Mouse (Mus musculus): Measurements from ENCODE around the gene Bdkrb1. TPM values are rescaled to one million over a fixed set of nuclear protein-coding genes. Genes with fewer than 3 reads are reported as not detected.

The Bdkrb1 gene
- polyA plus RNA-seq, 1 experiment from 2014 or later: 0.37 TPM

DNA sequence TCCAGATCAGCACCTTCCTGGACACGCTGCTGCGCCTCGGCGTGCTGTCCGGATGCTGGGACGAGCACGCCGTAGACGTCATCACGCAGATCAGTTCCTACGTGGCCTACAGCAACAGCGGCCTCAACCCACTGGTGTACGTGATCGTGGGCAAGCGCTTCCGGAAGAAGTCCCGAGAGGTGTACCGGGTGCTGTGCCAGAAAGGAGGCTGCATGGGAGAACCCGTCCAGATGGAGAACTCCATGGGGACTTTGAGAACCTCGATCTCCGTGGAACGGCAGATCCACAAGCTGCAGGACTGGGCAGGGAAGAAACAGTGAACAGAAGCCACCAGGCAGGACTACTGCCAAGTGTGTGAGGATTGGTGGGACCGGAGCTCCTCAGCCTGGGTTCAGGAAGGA, 10.5 kb upstream of the Bdkrb1 start:
- ATAC-seq: no peak
- no peaks in the 10 kb centered on the region for H3K36me3 ChIP-seq (ENCODE audit: insufficient read depth, low read length)
- no peak overlapping the region for H3K4me3 ChIP-seq (ENCODE audit: low read depth, low read length)
- no peak overlapping the region for H3K9ac ChIP-seq (replicated peaks; ENCODE audit: low read depth)
- H3K27ac ChIP-seq (ENCODE audit: low read length): no peak overlapping the region
- 96% methylated on average over 23 of the region's 23 CpGs for WGBS
- DNase-seq (ENCODE audit: low spot score): no peak
- H3K9me3 ChIP-seq (ENCODE audit: low read length): no peaks in the 10 kb centered on the region
- H3K27me3 ChIP-seq (replicated peaks; ENCODE audit: insufficient read depth, low read length): no peaks in the 10 kb centered on the region
- no peak overlapping the region for H3K4me2 ChIP-seq (replicated peaks; ENCODE audit: low read depth, low read length)
- H3K4me1 ChIP-seq (ENCODE audit: insufficient read depth, low read depth, low read length): no peaks in the 10 kb centered on the region
- no peak for TF ChIP-seq CTCF (IDR thresholded peaks at IDR 0.05)
- TF ChIP-seq EP300 (IDR thresholded peaks at IDR 0.05): no peak

DNA sequence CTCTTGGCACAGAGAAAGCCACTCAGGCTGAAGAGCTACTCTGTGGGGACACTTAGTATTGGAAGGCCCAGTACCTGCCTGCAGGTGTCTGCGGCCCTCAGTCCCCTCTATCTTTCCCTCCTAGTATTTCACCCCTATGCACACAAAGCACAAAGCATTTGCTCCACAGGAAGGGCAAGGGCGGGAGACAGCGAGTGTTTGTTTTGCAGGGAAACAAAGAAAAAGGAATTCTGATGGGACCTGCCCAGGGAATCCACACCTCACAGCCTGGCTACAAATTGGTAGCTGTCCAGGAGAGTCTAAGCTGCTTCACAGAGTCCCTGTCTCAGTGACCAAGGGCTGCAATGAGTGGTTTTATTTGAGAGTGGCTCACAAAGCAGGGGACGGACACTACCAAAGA, 9.4 kb upstream of the Bdkrb1 start:
- no peak for TF ChIP-seq EP300 (IDR thresholded peaks at IDR 0.05)
- TF ChIP-seq CTCF (IDR thresholded peaks at IDR 0.05): no peak
- Histone ChIP-seq H3K9me3 (ENCODE audit: low read length) (no peaks in the 10 kb centered on the region), H3K36me3 (ENCODE audit: insufficient read depth, low read length) (no peaks in the 10 kb centered on the region), H3K27ac (ENCODE audit: low read length) (no peak overlapping the region), H3K27me3 (replicated peaks; ENCODE audit: insufficient read depth, low read length) (no peaks in the 10 kb centered on the region), H3K9ac (replicated peaks; ENCODE audit: low read depth) (no peak overlapping the region), H3K4me1 (ENCODE audit: insufficient read depth, low read depth, low read length) (no peaks in the 10 kb centered on the region), H3K4me2 (replicated peaks; ENCODE audit: low read depth, low read length) (no peak overlapping the region), H3K4me3 (ENCODE audit: low read depth, low read length) (no peak overlapping the region)
- 48% methylated on average over 4 of the region's 4 CpGs for WGBS
- DNase-seq (ENCODE audit: low spot score) (no peak), ATAC-seq (no peak)

GRCm38 (mm10) chr12:105597135-105597534, 5.8 kb upstream of the Bdkrb1 start:
- Histone ChIP-seq H3K4me1 (ENCODE audit: insufficient read depth, low read depth, low read length) (no peaks in the 10 kb centered on the region), H3K4me2 (replicated peaks; ENCODE audit: low read depth, low read length) (no peak overlapping the region), H3K27ac (ENCODE audit: low read length) (no peak overlapping the region), H3K9me3 (ENCODE audit: low read length) (no peaks in the 10 kb centered on the region), H3K9ac (replicated peaks; ENCODE audit: low read depth) (no peak overlapping the region), H3K36me3 (ENCODE audit: insufficient read depth, low read length) (no peaks in the 10 kb centered on the region), H3K27me3 (replicated peaks; ENCODE audit: insufficient read depth, low read length) (no peaks in the 10 kb centered on the region), H3K4me3 (ENCODE audit: low read depth, low read length) (no peak overlapping the region)
- WGBS: 84% methylated on average over 8 of the region's 8 CpGs
- DNase-seq (ENCODE audit: low spot score) (no peak), ATAC-seq (no peak)
- TF ChIP-seq CTCF (IDR thresholded peaks at IDR 0.05) (no peak), EP300 (IDR thresholded peaks at IDR 0.05) (no peak)

DNA sequence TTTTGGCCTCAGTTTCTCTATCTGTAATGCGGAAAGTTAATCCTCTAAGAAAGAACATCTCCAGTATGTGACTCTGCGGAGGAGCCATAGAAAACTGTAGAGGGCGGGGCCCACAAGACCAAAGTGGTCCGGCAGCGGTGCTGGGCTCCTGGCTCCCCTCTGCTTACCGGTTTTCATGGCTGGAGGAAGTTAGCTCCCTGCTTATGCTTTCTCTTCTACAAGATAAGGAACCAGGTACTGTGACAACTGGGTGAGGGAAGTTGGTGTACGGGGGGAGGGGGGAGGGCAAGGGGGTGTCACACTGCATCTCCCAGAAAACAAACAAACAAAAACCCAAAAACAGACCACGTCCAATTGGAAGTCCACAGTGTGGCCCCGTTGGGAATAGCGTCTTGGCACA, 4.4 kb upstream of the Bdkrb1 start:
- DNase-seq (ENCODE audit: low spot score): no peak
- Histone ChIP-seq H3K9ac (replicated peaks; ENCODE audit: low read depth) (no peak overlapping the region), H3K27me3 (replicated peaks; ENCODE audit: insufficient read depth, low read length) (no peaks in the 10 kb centered on the region), H3K9me3 (ENCODE audit: low read length) (no peaks in the 10 kb centered on the region), H3K4me3 (ENCODE audit: low read depth, low read length) (no peak overlapping the region), H3K36me3 (ENCODE audit: insufficient read depth, low read length) (no peaks in the 10 kb centered on the region), H3K27ac (ENCODE audit: low read length) (no peak overlapping the region), H3K4me1 (ENCODE audit: insufficient read depth, low read depth, low read length) (no peaks in the 10 kb centered on the region), H3K4me2 (replicated peaks; ENCODE audit: low read depth, low read length) (no peak overlapping the region)
- 72% methylated on average over 10 of the region's 10 CpGs for WGBS
- no peak for TF ChIP-seq CTCF (IDR thresholded peaks at IDR 0.05)
- no peak for TF ChIP-seq EP300 (IDR thresholded peaks at IDR 0.05)
- no peak for ATAC-seq

DNA sequence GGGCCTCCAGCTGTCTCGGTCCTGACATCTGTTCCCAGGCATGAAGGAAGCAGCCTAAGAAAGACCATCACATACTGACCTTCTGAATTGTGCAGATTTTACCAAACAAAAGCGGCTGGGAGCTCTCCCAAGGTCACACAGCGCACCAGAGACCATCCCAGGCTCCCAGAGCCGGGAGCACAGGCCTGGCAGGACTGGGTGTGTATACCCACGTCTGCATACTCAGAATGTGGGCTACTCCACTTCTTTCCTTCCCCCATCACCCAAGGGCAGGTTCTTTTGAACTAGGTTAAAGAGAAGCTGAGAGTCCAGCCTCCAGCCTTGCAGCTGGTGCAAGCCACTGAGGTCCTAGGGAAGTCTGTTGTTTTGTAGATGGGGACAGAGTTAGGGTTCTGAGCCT, 3.8 kb upstream of the Bdkrb1 start:
- ATAC-seq (no peak), DNase-seq (ENCODE audit: low spot score) (no peak)
- H3K4me3 ChIP-seq (ENCODE audit: low read depth, low read length): no peak overlapping the region
- H3K36me3 ChIP-seq (ENCODE audit: insufficient read depth, low read length): no peaks in the 10 kb centered on the region
- 51% methylated on average over 5 of the region's 5 CpGs for WGBS
- H3K9ac ChIP-seq (replicated peaks; ENCODE audit: low read depth): no peak overlapping the region
- H3K9me3 ChIP-seq (ENCODE audit: low read length): no peaks in the 10 kb centered on the region
- H3K4me2 ChIP-seq (replicated peaks; ENCODE audit: low read depth, low read length): no peak overlapping the region
- H3K27ac ChIP-seq (ENCODE audit: low read length): no peak overlapping the region
- TF ChIP-seq EP300 (IDR thresholded peaks at IDR 0.05) (no peak), CTCF (IDR thresholded peaks at IDR 0.05) (no peak)
- H3K27me3 ChIP-seq (replicated peaks; ENCODE audit: insufficient read depth, low read length): no peaks in the 10 kb centered on the region
- H3K4me1 ChIP-seq (ENCODE audit: insufficient read depth, low read depth, low read length): no peaks in the 10 kb centered on the region

DNA sequence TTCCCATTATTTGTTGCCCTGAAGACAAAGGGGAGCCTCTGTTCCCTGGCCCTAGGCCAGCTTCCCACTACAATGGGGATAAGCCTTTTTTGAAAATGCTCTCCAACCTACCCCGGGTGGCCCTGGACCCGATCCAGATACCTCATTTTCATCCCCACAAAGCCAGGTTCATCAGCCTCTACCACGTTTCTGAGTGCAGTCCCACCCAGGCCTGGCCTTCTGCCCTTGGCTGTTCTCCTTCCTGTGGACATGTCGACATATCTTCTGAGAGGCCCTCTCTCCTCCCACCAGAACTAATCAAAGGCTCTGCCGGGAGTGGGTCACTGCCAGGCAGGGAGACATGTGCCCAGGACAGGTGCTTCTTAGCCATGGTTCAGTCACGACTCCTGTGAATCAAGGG, 1.3 kb upstream of the Bdkrb1 start:
- 35% methylated on average over 6 of the region's 6 CpGs for WGBS

DNA sequence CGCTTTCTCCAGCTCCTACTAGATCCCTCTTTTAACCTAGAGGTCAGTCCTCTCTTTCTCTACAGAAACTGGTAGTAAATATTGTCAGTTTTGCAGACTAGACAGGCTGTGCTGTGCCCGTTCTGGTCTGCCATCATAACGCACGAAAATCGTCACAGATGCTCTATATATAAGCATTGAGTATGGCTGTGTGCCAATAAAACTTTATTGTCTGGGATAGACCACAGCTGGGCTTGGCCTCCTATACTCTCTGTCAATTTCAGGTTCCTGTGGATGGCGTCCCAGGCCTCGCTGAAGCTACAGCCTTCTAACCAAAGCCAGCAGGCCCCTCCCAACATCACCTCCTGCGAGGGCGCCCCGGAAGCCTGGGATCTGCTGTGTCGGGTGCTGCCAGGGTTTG, 1.0 kb downstream of the Bdkrb1 start:
- ATAC-seq (no peak), DNase-seq (ENCODE audit: low spot score) (no peak)
- Histone ChIP-seq H3K36me3 (ENCODE audit: insufficient read depth, low read length) (no peaks in the 10 kb centered on the region), H3K9me3 (ENCODE audit: low read length) (no peaks in the 10 kb centered on the region), H3K4me3 (ENCODE audit: low read depth, low read length) (no peak overlapping the region), H3K9ac (replicated peaks; ENCODE audit: low read depth) (no peak overlapping the region), H3K27ac (ENCODE audit: low read length) (no peak overlapping the region), H3K4me2 (replicated peaks; ENCODE audit: low read depth, low read length) (no peak overlapping the region), H3K27me3 (replicated peaks; ENCODE audit: insufficient read depth, low read length) (no peaks in the 10 kb centered on the region), H3K4me1 (ENCODE audit: insufficient read depth, low read depth, low read length) (no peaks in the 10 kb centered on the region)
- 71% methylated on average over 11 of the region's 11 CpGs for WGBS
- TF ChIP-seq EP300 (IDR thresholded peaks at IDR 0.05): no peak
- TF ChIP-seq CTCF (IDR thresholded peaks at IDR 0.05): no peak

More for the DNA sequence above, 1.3 kb upstream of the Bdkrb1 start:
- Histone ChIP-seq H3K4me2 (replicated peaks; ENCODE audit: low read depth, low read length) (no peak overlapping the region), H3K9me3 (ENCODE audit: low read length) (no peaks in the 10 kb centered on the region), H3K36me3 (ENCODE audit: insufficient read depth, low read length) (no peaks in the 10 kb centered on the region), H3K27me3 (replicated peaks; ENCODE audit: insufficient read depth, low read length) (no peaks in the 10 kb centered on the region), H3K9ac (replicated peaks; ENCODE audit: low read depth) (no peak overlapping the region), H3K4me3 (ENCODE audit: low read depth, low read length) (no peak overlapping the region), H3K4me1 (ENCODE audit: insufficient read depth, low read depth, low read length) (no peaks in the 10 kb centered on the region), H3K27ac (ENCODE audit: low read length) (no peak overlapping the region)
- peak; percentile 32 for DNase-seq (ENCODE audit: low spot score)
- TF ChIP-seq CTCF (IDR thresholded peaks at IDR 0.05) (no peak), EP300 (IDR thresholded peaks at IDR 0.05) (no peak)
- no peak for ATAC-seq

All from lung, postnatal 0 days (tissue).